Mouse (Mus musculus) embryonic stem cell, embryonic (primary cell): Measurements from ENCODE around the gene Slc41a2.

ENCODE experiments used
- CTCF ChIA-PET, 4 experiments: fragments of 300-600 bp in 2 of 4; fragments of 350-600 bp in 2 of 4; sonication (Branson Sonifier 250); formaldehyde crosslinking; loops; one replicate each; lab custom pipeline; 2022; ENCODE audit warnings: inconsistent platforms in 2 of 4; lab: Charles Lee
- POLR2A ChIA-PET, 4 experiments: fragments of 300-600 bp in 2 of 4; fragments of 350-600 bp in 2 of 4; sonication (Branson Sonifier 250); formaldehyde crosslinking; loops; one replicate each; lab custom pipeline; 2022; ENCODE audit warnings: antibody characterized with exemption in 4 of 4, inconsistent platforms in 1 of 4; lab: Charles Lee

Slc41a2 gene

GRCm38 (mm10) chr10:83287828-83288227, 49.9 kb downstream of the Slc41a2 start:
- ChIA-PET POLR2A (interaction anchor here in 1 of 4 experiments (1.3 kb wide), 1 partner anchor 429 kb away, joined by 3 read pairs; no protein-coding TSS in a partner anchor), CTCF (interaction anchor here in 1 of 4 experiments (1.5 kb wide), 1 partner anchor 379 kb away, joined by 4 read pairs; no protein-coding TSS in a partner anchor)

- CTCF ChIA-PET = no interaction called here
- POLR2A ChIA-PET = interaction anchor here in 2 of 4 experiments (1.0 to 1.5 kb wide), 7 partner anchors 22 to 428 kb away, joined by 3 to 4 read pairs (median 3); partner anchors contain the start of gene Aldh1l2 (in 1 of the 2)
Measured at GRCm38 (mm10) chr10:83286399-83286798, 51.3 kb downstream of the Slc41a2 start.

- ChIA-PET CTCF (interaction anchor here in 1 of 4 experiments (0.6 kb wide), 1 partner anchor 223 kb away, joined by 3 read pairs; no protein-coding TSS in a partner anchor), POLR2A (interaction anchor here in 2 of 4 experiments (1.0 to 1.5 kb wide), 6 partner anchors 23 to 427 kb away, joined by 3 to 4 read pairs (median 3); partner anchors contain the start of gene Aldh1l2 (in 1 of the 2))
Measured at GRCm38 (mm10) chr10:83285724-83286256, 51.9 kb downstream of the Slc41a2 start.

GRCm38 (mm10) chr10:83284916-83285315, 52.8 kb downstream of the Slc41a2 start:
- ChIA-PET POLR2A (interaction anchor here in 1 of 4 experiments (0.6 to 1.5 kb wide), 4 partner anchors 51 to 709 kb away, joined by 3 to 4 read pairs (median 3); no protein-coding TSS in a partner anchor), CTCF (interaction anchor here in 1 of 4 experiments (0.7 kb wide), 1 partner anchor 480 kb away, joined by 7 read pairs; no protein-coding TSS in a partner anchor)

- CTCF ChIA-PET = interaction anchor here in 1 of 4 experiments (0.6 kb wide), 1 partner anchor 242 kb away, joined by 3 read pairs; no protein-coding TSS in a partner anchor
- POLR2A ChIA-PET = no interaction called here
Measured at GRCm38 (mm10) chr10:83266731-83267130, 71.0 kb downstream of the Slc41a2 start.

- ChIA-PET POLR2A (no interaction called here), CTCF (interaction anchor here in 2 of 4 experiments (0.7 to 1.1 kb wide), 2 partner anchors 22 to 29 kb away, joined by 3 to 4 read pairs; no protein-coding TSS in a partner anchor)
Measured at GRCm38 (mm10) chr10:83266241-83266640, 71.4 kb downstream of the Slc41a2 start.

- CTCF ChIA-PET = no interaction called here
Measured at GRCm38 (mm10) chr10:83264680-83265079, 73.0 kb downstream of the Slc41a2 start.

GRCm38 (mm10) chr10:83264056-83264455, 73.6 kb downstream of the Slc41a2 start:
- CTCF ChIA-PET = no interaction called here
- POLR2A ChIA-PET = no interaction called here

More at GRCm38 (mm10) chr10:83264680-83265079, 73.0 kb downstream of the Slc41a2 start:
- POLR2A ChIA-PET = interaction anchor here in 1 of 4 experiments (0.9 kb wide), 1 partner anchor 97 kb away, joined by 3 read pairs; no protein-coding TSS in a partner anchor

GRCm38 (mm10) chr10:83261264-83261663, 76.4 kb downstream of the Slc41a2 start:
- CTCF ChIA-PET = no interaction called here
- POLR2A ChIA-PET = no interaction called here

- CTCF ChIA-PET = interaction anchor here in 3 of 4 experiments (0.7 to 1.5 kb wide), 9 partner anchors 18 to 282 kb away, joined by 3 to 6 read pairs (median 3); partner anchors contain the start of gene Aldh1l2 (in 1 of the 3)
- POLR2A ChIA-PET = interaction anchor here in 1 of 4 experiments (0.5 kb wide), 1 partner anchor 463 kb away, joined by 4 read pairs; no protein-coding TSS in a partner anchor
Measured at GRCm38 (mm10) chr10:83251377-83251776, 86.3 kb downstream of the Slc41a2 start.

GRCm38 (mm10) chr10:83248036-83248435, 89.6 kb downstream of the Slc41a2 start:
- ChIA-PET POLR2A (interaction anchor here in 1 of 4 experiments (0.8 to 1.7 kb wide), 2 partner anchors 10 to 261 kb away, joined by 3 to 4 read pairs; no protein-coding TSS in a partner anchor), CTCF (interaction anchor here in 3 of 4 experiments (0.6 to 1.4 kb wide), 3 partner anchors 8 to 338 kb away, joined by 3 to 4 read pairs (median 3); no protein-coding TSS in a partner anchor)

GRCm38 (mm10) chr10:83245720-83246119, 92.0 kb downstream of the Slc41a2 start:
- ChIA-PET CTCF (interaction anchor here in 1 of 4 experiments (0.9 kb wide), 1 partner anchor 284 kb away, joined by 3 read pairs; no protein-coding TSS in a partner anchor), POLR2A (no interaction called here)

GRCm38 (mm10) chr10:83244131-83244530, 93.6 kb downstream of the Slc41a2 start:
- ChIA-PET CTCF (no interaction called here), POLR2A (no interaction called here)

GRCm38 (mm10) chr10:83242106-83242686, 95.5 kb downstream of the Slc41a2 start:
- ChIA-PET CTCF (no interaction called here), POLR2A (interaction anchor here in 2 of 4 experiments (1.2 to 1.4 kb wide), 2 partner anchors 10 to 23 kb away, joined by 3 read pairs; no protein-coding TSS in a partner anchor)

- CTCF ChIA-PET = interaction anchor here in 1 of 4 experiments (0.8 kb wide), 1 partner anchor 15 kb away, joined by 3 read pairs; no protein-coding TSS in a partner anchor
- POLR2A ChIA-PET = interaction anchor here in 1 of 4 experiments (0.6 kb wide), 1 partner anchor 263 kb away, joined by 3 read pairs; no protein-coding TSS in a partner anchor
Measured at GRCm38 (mm10) chr10:83234391-83234790, 103.3 kb downstream of the Slc41a2 start.

GRCm38 (mm10) chr10:83233967-83234366, 103.7 kb downstream of the Slc41a2 start:
- POLR2A ChIA-PET = interaction anchor here in 1 of 4 experiments (0.6 kb wide), 1 partner anchor 263 kb away, joined by 3 read pairs; no protein-coding TSS in a partner anchor
- CTCF ChIA-PET = interaction anchor here in 2 of 4 experiments (0.8 to 1.3 kb wide), 2 partner anchors 14 to 17 kb away, joined by 3 read pairs; no protein-coding TSS in a partner anchor

GRCm38 (mm10) chr10:83228626-83229025, 109.1 kb downstream of the Slc41a2 start:
- CTCF ChIA-PET = no interaction called here
- POLR2A ChIA-PET = no interaction called here

- ChIA-PET CTCF (no interaction called here), POLR2A (no interaction called here)
Measured at GRCm38 (mm10) chr10:83224999-83225398, 112.7 kb downstream of the Slc41a2 start.

- ChIA-PET POLR2A (interaction anchor here in 2 of 4 experiments (0.6 kb wide), 2 partner anchors 12 to 1226 kb away, joined by 3 to 4 read pairs; no protein-coding TSS in a partner anchor), CTCF (no interaction called here)
Measured at GRCm38 (mm10) chr10:83220847-83221246, 116.8 kb downstream of the Slc41a2 start.
